ENCODE assay signal across 19 mouse cellular contexts in genomic region chr17:25623935-25624334, GRCm38 (mm10). TPM values are rescaled to one million over a fixed set of nuclear protein-coding genes. Genes with fewer than 3 reads are reported as not detected.
DNase-seq lines count a peak whose midpoint lies in the region; ATAC-seq and TF ChIP-seq lines count a peak whose summit lies in the region.
"Had no signal": no experiment of that assay in that cellular context is flagged by ENCODE, and none has a peak within 500 bp of the region (broad histone marks: within the 10 kb centered on the region; RNA-seq: fewer than 3 reads in every experiment).

No protein-coding gene starts in this region.

- no peaks in the 10 kb centered on the region for H3K9me3 ChIP-seq in heart, embryonic 12.5 days (replicated peaks)
- H3K9me3 ChIP-seq: midbrain, embryonic 12.5 days had no signal

- H3K4me3 ChIP-seq in gastrocnemius, adult 2 months, result no peak overlapping the region
- no peak overlapping the region for H3K4me3 ChIP-seq in heart, embryonic 12.5 days
- H3K4me3 ChIP-seq: erythroblast, embryonic 14.5 days; midbrain, embryonic 12.5 days had no signal

- peak overlapping the region; percentile 13; the same call in 1 of the 2 replicates for H3K27ac ChIP-seq in gastrocnemius, adult 2 months
- H3K27ac ChIP-seq in heart, embryonic 12.5 days (ENCODE audit: poor library complexity, severe bottlenecking), result no peak overlapping the region
- H3K27ac ChIP-seq: hindbrain, postnatal 0 days; kidney, postnatal 0 days; midbrain, embryonic 12.5 days had no signal

- DNase-seq in gastrocnemius, adult 2 months, result no peak
- no peak for DNase-seq in gastrocnemius, postnatal 25 days
- peak; percentile 53 for DNase-seq in MN1 (ENCODE audit: low spot score)
- DNase-seq in frontal cortex, postnatal 10 days (ENCODE audit: low spot score in 2 of 2), result peak; percentile 49 to 70
- DNase-seq in left cerebral cortex, postnatal 36 days (ENCODE audit: low spot score in 2 of 2), result peak; percentile 76 to 87
- DNase-seq in retina, embryonic 14.5 days (ENCODE audit: low spot score), result no peak
- no peak for DNase-seq in cerebellum, postnatal 25 days
- DNase-seq: B cell, adult 2 months; cerebellum, adult 9-11 months; gastrocnemius, postnatal 10 days; liver; thymus, postnatal 14 days had no signal

- no peak for ATAC-seq in heart, embryonic 12.5 days (ENCODE audit: insufficient number of reproducible peaks, low FRiP score)

- H3K4me1 ChIP-seq in heart, embryonic 12.5 days (replicated peaks), result peaks cover 37% of the 10 kb centered on the region

- peaks cover 9% of the 10 kb centered on the region; the same call in 1 of the 2 replicates for H3K36me3 ChIP-seq in heart, embryonic 12.5 days
- H3K36me3 ChIP-seq: midbrain, embryonic 12.5 days had no signal

- no peak overlapping the region for H3K9ac ChIP-seq in heart, embryonic 12.5 days
- H3K9ac ChIP-seq: midbrain, embryonic 12.5 days had no signal

- no peak overlapping the region for H3K4me2 ChIP-seq in heart, embryonic 12.5 days
- H3K4me2 ChIP-seq: midbrain, embryonic 12.5 days had no signal

- no peak for TF ChIP-seq CTCF in gastrocnemius, adult 2 months (IDR thresholded peaks at IDR 0.05)

- intact Hi-C loops in gastrocnemius, adult 2 months (cut with DNase I), result no loop called here
- intact Hi-C loops in left cerebral cortex, postnatal 36 days (cut with DNase I), result loop anchor here (1.0 kb wide), 1 partner anchor 68 kb away; no protein-coding TSS in a partner anchor

- 79% methylated on average over 11 of the region's 11 CpGs for WGBS in heart, embryonic 12.5 days

- H3K27me3 ChIP-seq in heart, embryonic 12.5 days (replicated peaks), result no peaks in the 10 kb centered on the region
- H3K27me3 ChIP-seq: midbrain, embryonic 12.5 days had no signal

RNA-seq across cellular contexts. Expression of gene Lmf1, which starts 45.0 kb away (rescaled TPM):
- 10 to 100 TPM in 1 of 2 experiments, 1 to 10 TPM in 1; 9.7 to 14.9 TPM for total RNA-seq in gastrocnemius, adult 2 months (2021)
- 10 to 100 TPM; 11.6 to 16.6 TPM for total RNA-seq in gastrocnemius, postnatal 25 days (2021)
- 10 to 100 TPM; 22.1 to 26.7 TPM for total RNA-seq in left cerebral cortex, postnatal 36 days (2021)
- 34.6 and 35.3 TPM in 2 replicates for polyA plus RNA-seq in heart, embryonic 12.5 days (2016; fragmentation: Nextera tagmentation; extraction: Ambion mirVana)

RNA-seq across cellular contexts. Expression of gene Sox8, which starts 53.4 kb away (rescaled TPM):
- 1 to 10 TPM in 1 of 2 experiments, under 1 TPM in 1; 0.92 to 1.1 TPM for total RNA-seq in gastrocnemius, adult 2 months (2021)
- 1 to 10 TPM; 1.4 to 2.3 TPM for total RNA-seq in gastrocnemius, postnatal 25 days (2021)
- 10 to 100 TPM; 42.8 to 65.3 TPM for total RNA-seq in left cerebral cortex, postnatal 36 days (2021)
- 1.6 and 1.9 TPM in 2 replicates for polyA plus RNA-seq in heart, embryonic 12.5 days (2016; fragmentation: Nextera tagmentation; extraction: Ambion mirVana)
- total RNA-seq: MEL; neutrophil, adult 5-6 weeks had no signal
- polyA plus RNA-seq: erythroblast, embryonic 14.5 days had no signal

Comparison
In these comparisons a context has a peak if more than half of its experiments do, and no peak if none do; other contexts are left out.
1. DNase-seq: peak in MN1 (single experiment), frontal cortex, postnatal 10 days (2 of 2) and left cerebral cortex, postnatal 36 days (2 of 2); none in gastrocnemius, adult 2 months (single experiment), gastrocnemius, postnatal 25 days (single experiment), retina, embryonic 14.5 days (single experiment) and cerebellum, postnatal 25 days (0 of 2).
2. RNA of gene Sox8, which starts 53.4 kb away (total RNA-seq): 42.8 to 65.3 TPM in left cerebral cortex, postnatal 36 days; 1.4 to 2.3 TPM in gastrocnemius, postnatal 25 days and 0.92 to 1.1 TPM in gastrocnemius, adult 2 months; every median in the first group is over 10 times any median in the second.